Mouse (Mus musculus) neural tube, embryonic 12.5 days (tissue): ENCODE measurements around the gene Dock9. TPM values are rescaled to one million over a fixed set of nuclear protein-coding genes. Genes with fewer than 3 reads are reported as not detected.

Source experiments
- ATAC-seq: fragments of 200-750 bp; cut with Nextera tagmentation; 2 replicates; pipeline ENCODE4 v1.8.0; 2017; ENCODE audit warnings: low read depth, mild to moderate bottlenecking, moderate TSS enrichment, moderate library complexity; ENCODE audit not compliant: low FRiP score
- H3K27ac ChIP-seq: fragments of 300-500 bp; sonication (generic); 2 replicates; pipeline ENCODE4 v1.5.1; 2016
- H3K27me3 ChIP-seq: fragments of 300-500 bp; sonication (generic); replicated peaks from 2 replicates; pipeline ENCODE4 v1.6.1; 2016; ENCODE audit warnings: mild to moderate bottlenecking
- H3K36me3 ChIP-seq: fragments of 300-500 bp; sonication (generic); 2 replicates; pipeline ENCODE4 v1.6.1; 2016; ENCODE audit warnings: mild to moderate bottlenecking
- H3K4me1 ChIP-seq: fragments of 300-500 bp; sonication (generic); 2 replicates; pipeline ENCODE4 v1.6.1; 2016
- H3K4me2 ChIP-seq: fragments of 300-500 bp; sonication (generic); replicated peaks from 2 replicates; pipeline ENCODE4 v1.6.1; 2016; ENCODE audit warnings: mild to moderate bottlenecking
- H3K4me3 ChIP-seq: fragments of 300-500 bp; sonication (generic); 2 replicates; pipeline ENCODE4 v1.5.1; 2016
- H3K9ac ChIP-seq: fragments of 300-500 bp; sonication (generic); 2 replicates; pipeline ENCODE4 v1.6.1; 2016; ENCODE audit warnings: mild to moderate bottlenecking
- H3K9me3 ChIP-seq: fragments of 300-500 bp; sonication (generic); 2 replicates; pipeline ENCODE4 v1.6.1; 2016; ENCODE audit warnings: mild to moderate bottlenecking
- WGBS: fragments of 180-500 bp; shearing (Covaris S2); methylation state at CpG from one replicate; pipeline ENCODE4 v1.1.7; 2016; 5-methylcytosine and 5-hydroxymethylcytosine counted together
- polyA plus RNA-seq: library from polyadenylated mRNA; unstranded; fragments of >200 nt; fragmentation: Nextera tagmentation; extraction: Ambion mirVana; gene quantifications from 2 replicates; pipeline ENCODE4 v1.2.1, GENCODE M21; 2016

Gene Dock9
- polyA plus RNA-seq, 1 experiment from 2014 or later = 4.6 TPM

GRCm38 (mm10) chr14:121530853-121531252 lies 266.8 kb downstream of the Dock9 start:
- no peak overlapping the region for H3K9ac ChIP-seq
- WGBS = 85% methylated on average over 9 of the region's 9 CpGs
- no peaks in the 10 kb centered on the region for H3K27me3 ChIP-seq
- no peaks in the 10 kb centered on the region for H3K9me3 ChIP-seq
- no peak overlapping the region for H3K27ac ChIP-seq
- ATAC-seq = no peak
- H3K4me3 ChIP-seq = no peak overlapping the region
- no peaks in the 10 kb centered on the region for H3K36me3 ChIP-seq
- no peaks in the 10 kb centered on the region for H3K4me1 ChIP-seq
- no peak overlapping the region for H3K4me2 ChIP-seq

GRCm38 (mm10) chr14:121527883-121528282 lies 269.8 kb downstream of the Dock9 start:
- Histone ChIP-seq H3K9ac (no peak overlapping the region), H3K27me3 (no peaks in the 10 kb centered on the region), H3K4me2 (no peak overlapping the region), H3K27ac (no peak overlapping the region), H3K4me3 (no peak overlapping the region), H3K4me1 (no peaks in the 10 kb centered on the region), H3K36me3 (no peaks in the 10 kb centered on the region), H3K9me3 (no peaks in the 10 kb centered on the region)
- WGBS = 89% methylated on average over 3 of the region's 3 CpGs
- ATAC-seq = no peak

- ATAC-seq = no peak
- Histone ChIP-seq H3K9me3 (no peaks in the 10 kb centered on the region), H3K4me1 (no peaks in the 10 kb centered on the region), H3K27ac (no peak overlapping the region), H3K4me2 (no peak overlapping the region), H3K4me3 (no peak overlapping the region), H3K27me3 (no peaks in the 10 kb centered on the region), H3K36me3 (no peaks in the 10 kb centered on the region), H3K9ac (no peak overlapping the region)
- WGBS = 91% methylated on average over 1 of the region's 1 CpGs
Measured at GRCm38 (mm10) chr14:121527201-121527600, 270.4 kb downstream of the Dock9 start.

GRCm38 (mm10) chr14:121521709-121522108 lies 275.9 kb downstream of the Dock9 start:
- no peak overlapping the region for H3K9ac ChIP-seq
- no peaks in the 10 kb centered on the region for H3K4me1 ChIP-seq
- WGBS = 78% methylated on average over 4 of the region's 4 CpGs
- no peaks in the 10 kb centered on the region for H3K36me3 ChIP-seq
- H3K4me2 ChIP-seq = no peak overlapping the region
- H3K27me3 ChIP-seq = no peaks in the 10 kb centered on the region
- no peak overlapping the region for H3K4me3 ChIP-seq
- no peak overlapping the region for H3K27ac ChIP-seq
- no peak for ATAC-seq
- no peaks in the 10 kb centered on the region for H3K9me3 ChIP-seq

GRCm38 (mm10) chr14:121516881-121517280 lies 280.8 kb downstream of the Dock9 start:
- H3K27ac ChIP-seq = no peak overlapping the region
- no peak for ATAC-seq
- no peaks in the 10 kb centered on the region for H3K4me1 ChIP-seq
- H3K4me3 ChIP-seq = no peak overlapping the region
- no peaks in the 10 kb centered on the region for H3K9me3 ChIP-seq
- H3K4me2 ChIP-seq = no peak overlapping the region
- WGBS = 85% methylated on average over 5 of the region's 5 CpGs
- no peaks in the 10 kb centered on the region for H3K27me3 ChIP-seq
- H3K36me3 ChIP-seq = no peaks in the 10 kb centered on the region
- no peak overlapping the region for H3K9ac ChIP-seq

GRCm38 (mm10) chr14:121508929-121509328 lies 288.7 kb downstream of the Dock9 start:
- H3K36me3 ChIP-seq = no peaks in the 10 kb centered on the region
- H3K4me2 ChIP-seq = no peak overlapping the region
- no peaks in the 10 kb centered on the region for H3K9me3 ChIP-seq
- H3K9ac ChIP-seq = no peak overlapping the region
- ATAC-seq = no peak
- no peak overlapping the region for H3K27ac ChIP-seq
- WGBS = 77% methylated on average over 2 of the region's 2 CpGs
- no peak overlapping the region for H3K4me3 ChIP-seq
- H3K27me3 ChIP-seq = peaks cover 32% of the 10 kb centered on the region
- H3K4me1 ChIP-seq = peaks cover 6% of the 10 kb centered on the region; the same call in 1 of the 2 replicates

GRCm38 (mm10) chr14:121506336-121506735 lies 291.3 kb downstream of the Dock9 start:
- 19% methylated on average over 6 of the region's 6 CpGs for WGBS
- H3K36me3 ChIP-seq = no peaks in the 10 kb centered on the region
- H3K27ac ChIP-seq = no peak overlapping the region
- ATAC-seq = no peak
- peaks cover 6% of the 10 kb centered on the region; the same call in 1 of the 2 replicates for H3K4me1 ChIP-seq
- H3K4me2 ChIP-seq = no peak overlapping the region
- H3K9ac ChIP-seq = no peak overlapping the region
- no peaks in the 10 kb centered on the region for H3K9me3 ChIP-seq
- H3K27me3 ChIP-seq = peaks cover 36% of the 10 kb centered on the region
- no peak overlapping the region for H3K4me3 ChIP-seq

GRCm38 (mm10) chr14:121505485-121505860 lies 292.2 kb downstream of the Dock9 start:
- H3K4me3 ChIP-seq = no peak overlapping the region
- peak overlapping the region; percentile 43; the same call in 1 of the 2 replicates for H3K4me2 ChIP-seq
- no peak for ATAC-seq
- peaks cover 6% of the 10 kb centered on the region; the same call in 1 of the 2 replicates for H3K4me1 ChIP-seq
- no peak overlapping the region for H3K9ac ChIP-seq
- H3K36me3 ChIP-seq = no peaks in the 10 kb centered on the region
- peaks cover 36% of the 10 kb centered on the region for H3K27me3 ChIP-seq
- WGBS = 23% methylated on average over 9 of the region's 9 CpGs
- H3K9me3 ChIP-seq = no peaks in the 10 kb centered on the region
- no peak overlapping the region for H3K27ac ChIP-seq

GRCm38 (mm10) chr14:121504781-121505484 lies 292.7 kb downstream of the Dock9 start, which contains the start of gene Slc15a1:
TSS of gene Slc15a1 (minus strand) at chr14:121505252.
- ATAC-seq = no peak
- 0 out of 2 replicates have a peak within 1 kb of the TSS, but pooled peaks have one; percentile 5 for H3K4me3 ChIP-seq
- H3K27me3 ChIP-seq = peaks cover 36% of the 10 kb centered on the region
- H3K4me1 ChIP-seq = peaks cover 6% of the 10 kb centered on the region; the same call in 1 of the 2 replicates
- H3K27ac ChIP-seq = no peak within 1 kb of the TSS
- WGBS = 10% methylated on average over 33 of the region's 33 CpGs
- peak within 1 kb of the TSS; percentile 43 for H3K4me2 ChIP-seq
- H3K36me3 ChIP-seq = no peaks in the 10 kb centered on the region
- no peaks in the 10 kb centered on the region for H3K9me3 ChIP-seq
- no peak within 1 kb of the TSS for H3K9ac ChIP-seq

GRCm38 (mm10) chr14:121500577-121500976 lies 297.1 kb downstream of the Dock9 start:
- WGBS = 80% methylated on average over 2 of the region's 2 CpGs

GRCm38 (mm10) chr14:121499769-121500168 lies 297.9 kb downstream of the Dock9 start:
- Histone ChIP-seq H3K9me3 (no peaks in the 10 kb centered on the region), H3K36me3 (no peaks in the 10 kb centered on the region), H3K4me3 (no peak overlapping the region), H3K27me3 (peaks cover 12% of the 10 kb centered on the region), H3K27ac (no peak overlapping the region), H3K9ac (no peak overlapping the region), H3K4me1 (peaks cover under 1% of the 10 kb centered on the region; the same call in 1 of the 2 replicates), H3K4me2 (no peak overlapping the region)
- ATAC-seq = no peak
- WGBS = 68% methylated on average over 1 of the region's 1 CpGs

More at GRCm38 (mm10) chr14:121500577-121500976, 297.1 kb downstream of the Dock9 start:
- Histone ChIP-seq H3K27me3 (peaks cover 20% of the 10 kb centered on the region), H3K4me2 (no peak overlapping the region), H3K4me1 (peaks cover 6% of the 10 kb centered on the region; the same call in 1 of the 2 replicates), H3K36me3 (no peaks in the 10 kb centered on the region), H3K9me3 (no peaks in the 10 kb centered on the region), H3K4me3 (no peak overlapping the region), H3K9ac (no peak overlapping the region), H3K27ac (no peak overlapping the region)
- ATAC-seq = no peak

- Histone ChIP-seq H3K9ac (no peak overlapping the region), H3K36me3 (no peaks in the 10 kb centered on the region), H3K9me3 (no peaks in the 10 kb centered on the region), H3K4me2 (no peak overlapping the region), H3K4me3 (no peak overlapping the region), H3K27ac (no peak overlapping the region), H3K27me3 (no peaks in the 10 kb centered on the region), H3K4me1 (no peaks in the 10 kb centered on the region)
- no peak for ATAC-seq
- WGBS = 80% methylated on average over 1 of the region's 1 CpGs
Measured at GRCm38 (mm10) chr14:121497800-121498199, 299.8 kb downstream of the Dock9 start.

GRCm38 (mm10) chr14:121495741-121496140 lies 301.9 kb downstream of the Dock9 start:
- H3K27ac ChIP-seq = no peak overlapping the region
- H3K9me3 ChIP-seq = no peaks in the 10 kb centered on the region
- no peak overlapping the region for H3K4me2 ChIP-seq
- H3K4me3 ChIP-seq = no peak overlapping the region
- H3K4me1 ChIP-seq = no peaks in the 10 kb centered on the region
- H3K36me3 ChIP-seq = no peaks in the 10 kb centered on the region
- WGBS = 86% methylated on average over 4 of the region's 4 CpGs
- no peaks in the 10 kb centered on the region for H3K27me3 ChIP-seq
- no peak overlapping the region for H3K9ac ChIP-seq
- no peak for ATAC-seq
